Mouse (Mus musculus): Measurements from ENCODE around the gene Bin2. TPM values are rescaled to one million over a fixed set of nuclear protein-coding genes. Genes with fewer than 3 reads are reported as not detected.
A peak's percentile ranks its signal among the peaks of the same experiment; 100 is the strongest.

Bin2 gene
- polyA plus RNA-seq, 1 experiment from 2014 or later: 4.2 TPM

- Histone ChIP-seq H3K27ac (ENCODE audit: low read length) (peak overlapping the region; percentile 85), H3K36me3 (ENCODE audit: insufficient read depth, low read length) (no peaks in the 10 kb centered on the region), H3K27me3 (replicated peaks; ENCODE audit: insufficient read depth, low read length) (no peaks in the 10 kb centered on the region), H3K9ac (replicated peaks; ENCODE audit: low read depth) (peak overlapping the region; percentile 82; the same call in 1 of the 2 replicates), H3K4me2 (replicated peaks; ENCODE audit: low read depth, low read length) (peak overlapping the region; percentile 74), H3K4me3 (ENCODE audit: low read depth, low read length) (peak overlapping the region; percentile 75), H3K9me3 (ENCODE audit: low read length) (no peaks in the 10 kb centered on the region), H3K4me1 (ENCODE audit: insufficient read depth, low read depth, low read length) (no peaks in the 10 kb centered on the region)
- DNase-seq (ENCODE audit: low spot score): peak; percentile 58
- TF ChIP-seq EP300 (IDR thresholded peaks at IDR 0.05) (no peak), CTCF (IDR thresholded peaks at IDR 0.05) (no peak)
- WGBS: 14% methylated on average over 9 of the region's 9 CpGs
- peak; percentile 37 for ATAC-seq
Measured at GRCm38 (mm10) chr15:100598287-100598882, 71.0 kb downstream of the Bin2 start.

- no peak for ATAC-seq
- no peaks in the 10 kb centered on the region for H3K36me3 ChIP-seq (ENCODE audit: insufficient read depth, low read length)
- WGBS: 82% methylated on average over 6 of the region's 6 CpGs
- DNase-seq (ENCODE audit: low spot score): no peak
- no peaks in the 10 kb centered on the region for H3K27me3 ChIP-seq (replicated peaks; ENCODE audit: insufficient read depth, low read length)
- H3K4me2 ChIP-seq (replicated peaks; ENCODE audit: low read depth, low read length): no peak overlapping the region
- H3K4me1 ChIP-seq (ENCODE audit: insufficient read depth, low read depth, low read length): no peaks in the 10 kb centered on the region
- no peak overlapping the region for H3K4me3 ChIP-seq (ENCODE audit: low read depth, low read length)
- H3K27ac ChIP-seq (ENCODE audit: low read length): no peak overlapping the region
- TF ChIP-seq EP300 (IDR thresholded peaks at IDR 0.05) (no peak), CTCF (IDR thresholded peaks at IDR 0.05) (no peak)
- no peak overlapping the region for H3K9ac ChIP-seq (replicated peaks; ENCODE audit: low read depth)
- H3K9me3 ChIP-seq (ENCODE audit: low read length): no peaks in the 10 kb centered on the region
Measured at GRCm38 (mm10) chr15:100592817-100593216, 76.5 kb downstream of the Bin2 start.

Small RNAs within 50 kb of the gene (microRNA-seq; reads per million reads assigned to microRNA genes)
- not detected for gene Mir6961

Other genes with a start within 250 kb of the Bin2 start
- 0.11 and 0.12 TPM in 2 replicates for gene Gm5475, start 247.4 kb downstream of the Bin2 start, polyA plus RNA-seq (2015; fragmentation: Nextera tagmentation; extraction: Ambion mirVana)
- gene Slc11a2, start 244.5 kb downstream of the Bin2 start, polyA plus RNA-seq (2015; fragmentation: Nextera tagmentation; extraction: Ambion mirVana): 16.1 and 19.2 TPM in 2 replicates
- gene Letmd1, start 200.5 kb downstream of the Bin2 start, polyA plus RNA-seq (2015; fragmentation: Nextera tagmentation; extraction: Ambion mirVana): 13.0 and 13.2 TPM in 2 replicates
- 4.7 and 4.9 TPM in 2 replicates for gene Csrnp2, start 174.1 kb downstream of the Bin2 start, polyA plus RNA-seq (2015; fragmentation: Nextera tagmentation; extraction: Ambion mirVana)
- 13.9 and 16.6 TPM in 2 replicates for gene Tfcp2, start 117.5 kb downstream of the Bin2 start, polyA plus RNA-seq (2015; fragmentation: Nextera tagmentation; extraction: Ambion mirVana)
- gene Pou6f1, start 69.6 kb downstream of the Bin2 start, polyA plus RNA-seq (2015; fragmentation: Nextera tagmentation; extraction: Ambion mirVana): 6.4 and 7.6 TPM in 2 replicates
- 246 and 299 TPM in 2 replicates for gene Dazap2, start 54.2 kb downstream of the Bin2 start, polyA plus RNA-seq (2015; fragmentation: Nextera tagmentation; extraction: Ambion mirVana)
- 65.6 and 71.8 TPM in 2 replicates for gene Smagp, start 32.6 kb downstream of the Bin2 start, polyA plus RNA-seq (2015; fragmentation: Nextera tagmentation; extraction: Ambion mirVana)
- 5.0 and 11.4 TPM in 2 replicates for gene Cela1, start 18.4 kb upstream of the Bin2 start, polyA plus RNA-seq (2015; fragmentation: Nextera tagmentation; extraction: Ambion mirVana)
- 1.2 TPM in 2 replicates for gene Galnt6, start 59.8 kb upstream of the Bin2 start, polyA plus RNA-seq (2015; fragmentation: Nextera tagmentation; extraction: Ambion mirVana)
- 3.9 and 5.5 TPM in 2 replicates for gene Slc4a8, start 92.2 kb upstream of the Bin2 start, polyA plus RNA-seq (2015; fragmentation: Nextera tagmentation; extraction: Ambion mirVana)
- 1.2 and 1.5 TPM in 2 replicates for gene Scn8a, start 200.3 kb upstream of the Bin2 start, polyA plus RNA-seq (2015; fragmentation: Nextera tagmentation; extraction: Ambion mirVana)

All from lung, postnatal 0 days (tissue).